Mouse (Mus musculus): ENCODE results near the gene Vmn1r52. TPM values are rescaled to one million over a fixed set of nuclear protein-coding genes. Genes with fewer than 3 reads are reported as not detected.

The Vmn1r52 gene
- polyA plus RNA-seq (2017; shearing (Covaris generic)), result not detected

DNA sequence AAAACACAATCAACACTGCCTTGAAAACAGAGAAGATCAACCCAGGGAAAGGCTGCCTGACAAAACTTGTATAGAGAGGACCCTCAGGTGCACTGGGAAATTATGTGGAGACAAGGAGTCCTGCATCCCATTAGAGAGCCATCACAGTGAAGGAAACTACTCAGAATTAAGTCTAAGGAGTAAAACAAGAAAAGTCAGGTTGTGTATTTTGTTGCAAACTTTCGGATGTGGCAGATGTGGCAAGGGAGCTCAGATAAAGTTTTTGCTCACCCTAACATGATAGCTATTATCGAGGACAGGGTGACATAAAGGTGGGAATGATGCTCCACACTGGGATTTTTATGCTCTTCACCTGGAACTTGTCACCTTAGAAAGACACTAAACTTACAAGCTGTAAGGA is at the start of gene Vmn1r52:
Gene Vmn1r52, plus strand, starts transcription at position 301 of the 400 bp plus-strand sequence.

DNA sequence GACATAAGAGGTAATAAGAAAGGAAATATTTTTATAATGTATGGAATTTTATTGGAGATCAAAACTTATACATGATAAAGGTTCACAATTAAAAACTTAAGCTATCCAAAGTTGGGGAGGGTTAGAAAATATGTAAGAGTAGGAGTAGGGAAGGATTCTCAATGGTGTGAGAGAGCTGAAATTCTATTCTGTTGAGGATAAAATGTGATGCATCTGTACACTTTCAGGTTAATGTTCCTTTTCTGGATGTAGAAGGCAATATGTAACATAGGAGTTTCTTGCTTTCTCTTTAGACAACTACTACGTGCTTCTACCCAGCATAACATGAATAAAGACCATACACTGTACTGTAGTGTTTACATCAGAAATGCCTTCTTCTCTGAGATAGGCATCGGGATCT is 27.9 kb downstream of the Vmn1r52 start, which contains the start of gene V1ra8:
Gene V1ra8, plus strand, starts transcription at position 301 of the 400 bp plus-strand sequence.

DNA sequence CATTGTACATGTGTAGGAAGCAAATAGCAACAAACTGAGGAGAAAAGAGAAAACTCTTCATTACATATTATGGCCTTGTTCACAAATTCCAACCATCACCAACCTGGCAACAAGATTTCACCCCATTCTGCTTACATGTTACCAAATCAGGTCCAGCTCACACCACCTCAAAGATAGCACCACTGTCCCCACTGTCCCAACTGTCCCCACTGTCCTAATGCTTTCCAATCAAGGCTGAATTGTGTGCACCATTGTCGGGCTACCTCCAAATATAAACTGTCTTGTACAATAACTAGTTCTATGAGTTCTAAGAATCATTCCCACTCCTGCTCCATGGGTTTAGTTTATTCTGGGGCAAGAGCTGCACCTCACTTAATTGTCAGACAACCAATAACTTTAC is 49.7 kb downstream of the Vmn1r52 start, which contains the start of gene Vmn1r53:
Gene Vmn1r53, minus strand, starts transcription at position 101 of the 400 bp plus-strand sequence.

Other genes starting within 250 kb of the Vmn1r52 start
- not detected for gene Vmn1r45, start 234.2 kb upstream of the Vmn1r52 start, polyA plus RNA-seq (2017; shearing (Covaris generic))
- gene Vmn1r46, start 205.5 kb upstream of the Vmn1r52 start, polyA plus RNA-seq (2017; shearing (Covaris generic)), result not detected
- not detected for gene Vmn1r47, start 158.7 kb upstream of the Vmn1r52 start, polyA plus RNA-seq (2017; shearing (Covaris generic))
- gene Vmn1r48, start 138.0 kb upstream of the Vmn1r52 start, polyA plus RNA-seq (2017; shearing (Covaris generic)), result not detected
- gene Vmn1r49, start 96.3 kb upstream of the Vmn1r52 start, polyA plus RNA-seq (2017; shearing (Covaris generic)), result not detected
- not detected for gene Vmn1r50, start 73.4 kb upstream of the Vmn1r52 start, polyA plus RNA-seq (2017; shearing (Covaris generic))
- gene Vmn1r51, start 52.2 kb upstream of the Vmn1r52 start, polyA plus RNA-seq (2017; shearing (Covaris generic)), result not detected
- gene V1ra8, start 28.0 kb downstream of the Vmn1r52 start, polyA plus RNA-seq (2017; shearing (Covaris generic)), result not detected
- gene Vmn1r53, start 49.6 kb downstream of the Vmn1r52 start, polyA plus RNA-seq (2017; shearing (Covaris generic)), result not detected
- gene Vmn1r54, start 71.5 kb downstream of the Vmn1r52 start, polyA plus RNA-seq (2017; shearing (Covaris generic)), result not detected
- gene BC048671, start 126.4 kb downstream of the Vmn1r52 start, polyA plus RNA-seq (2017; shearing (Covaris generic)), result not detected
- not detected for gene Chst13, start 150.4 kb downstream of the Vmn1r52 start, polyA plus RNA-seq (2017; shearing (Covaris generic))
- gene Uroc1, start 158.5 kb downstream of the Vmn1r52 start, polyA plus RNA-seq (2017; shearing (Covaris generic)), result not detected
- 2.7 TPM for gene Zxdc, start 194.7 kb downstream of the Vmn1r52 start, polyA plus RNA-seq (2017; shearing (Covaris generic))